Mouse (Mus musculus) small intestine, adult 2 months (tissue): ENCODE measurements around the gene Nphs1. TPM values are rescaled to one million over a fixed set of nuclear protein-coding genes. Genes with fewer than 3 reads are reported as not detected.
"Not testable (repeated sequence)": the region's sequence is repeated elsewhere in the genome, so short reads cannot be mapped to it uniquely, and the experiment has no call there.

ENCODE experiments used
- H3K27ac ChIP-seq: fragments of 200-500 bp; 2 replicates; pipeline ENCODE4 v1.5.1; 2012; ENCODE audit warnings: low read depth, low read length, control low read depth, inconsistent platforms; ENCODE audit not compliant: insufficient read depth
- H3K27me3 ChIP-seq: fragments of 200-500 bp; 2 replicates; pipeline ENCODE4 v1.6.1; 2012; ENCODE audit warnings: mild to moderate bottlenecking, moderate library complexity, low read length, inconsistent platforms; ENCODE audit not compliant: control insufficient read depth, insufficient read depth
- H3K36me3 ChIP-seq: fragments of 200-500 bp; 2 replicates; pipeline ENCODE4 v1.6.1; 2012; ENCODE audit warnings: mild to moderate bottlenecking, low read length, control low read depth, inconsistent platforms; ENCODE audit not compliant: control insufficient read depth, insufficient read depth
- H3K4me1 ChIP-seq: fragments of 200-500 bp; 2 replicates; pipeline ENCODE4 v1.6.1; 2012; ENCODE audit warnings: low read length, inconsistent platforms, mixed read lengths; ENCODE audit not compliant: control insufficient read depth, insufficient read depth, insufficient read length
- H3K4me3 ChIP-seq: fragments of 200-500 bp; 2 replicates; pipeline ENCODE4 v1.5.1; 2012; ENCODE audit warnings: low read depth, mild to moderate bottlenecking, control low read depth, inconsistent platforms, low read length, moderate library complexity
- CTCF ChIP-seq: fragments of 200-500 bp; IDR thresholded peaks from 2 replicates; pipeline ENCODE4 v1.5.1; 2012; ENCODE audit warnings: low read depth, mild to moderate bottlenecking, control low read depth, inconsistent platforms, low read length, moderate library complexity, mixed read lengths; ENCODE audit not compliant: insufficient replicate concordance, insufficient read length; ENCODE audit errors: extremely low read depth
- POLR2A ChIP-seq: fragments of 200-500 bp; IDR thresholded peaks from 2 replicates; pipeline ENCODE4 v1.6.1; 2012; ENCODE audit warnings: low read depth, mild to moderate bottlenecking, control low read depth, inconsistent platforms, low read length, moderate library complexity
- WGBS: fragments of 180-500 bp; shearing (Covaris S2); methylation state at CpG from one replicate; pipeline ENCODE4 v1.1.7; 2018; 5-methylcytosine and 5-hydroxymethylcytosine counted together
- polyA plus RNA-seq: library from polyadenylated mRNA; depleted of rRNA; stranded (reverse); fragments of >200 nt; gene quantifications from 2 replicates; pipeline ENCODE4 v1.2.3, GENCODE M21; 2012

The Nphs1 gene
- polyA plus RNA-seq, 1 experiment = 0.14 TPM

DNA sequence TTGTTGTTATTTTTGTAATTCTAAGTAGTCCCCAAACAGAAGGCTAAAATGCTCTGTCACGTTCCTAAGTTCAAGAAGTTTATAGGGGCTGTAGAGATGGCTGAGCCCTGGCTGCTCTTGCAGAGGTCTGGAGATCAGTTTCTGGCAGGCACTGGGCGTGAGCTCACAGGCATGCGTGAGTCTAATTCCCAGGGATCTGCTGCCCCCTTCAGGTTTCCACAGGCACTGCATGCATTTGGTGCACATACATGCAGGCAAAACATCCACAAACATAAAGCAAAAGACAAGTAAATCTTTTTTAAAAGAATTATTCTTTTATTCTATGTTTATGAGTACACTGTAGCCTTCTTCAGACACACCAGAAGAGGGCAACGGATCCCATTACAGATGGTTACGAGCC lies 14.3 kb downstream of the Nphs1 start:
- no peak for TF ChIP-seq POLR2A
- peak; percentile 58; the same call in 1 of the 2 replicates for TF ChIP-seq CTCF
- H3K27ac ChIP-seq = no peak overlapping the region
- peaks cover 4% of the 10 kb centered on the region for H3K27me3 ChIP-seq
- 58% methylated on average over 5 of the region's 5 CpGs for WGBS
- peaks cover 12% of the 10 kb centered on the region for H3K4me1 ChIP-seq
- no peaks in the 10 kb centered on the region for H3K36me3 ChIP-seq
- no peak overlapping the region for H3K4me3 ChIP-seq

- no peak for TF ChIP-seq POLR2A
- TF ChIP-seq CTCF = no peak
- no peaks in the 10 kb centered on the region for H3K36me3 ChIP-seq
- no peak overlapping the region for H3K4me3 ChIP-seq
- H3K27ac ChIP-seq = peak overlapping the region; percentile 76
- 29% methylated on average over 4 of the region's 4 CpGs for WGBS
- H3K27me3 ChIP-seq = no peaks in the 10 kb centered on the region
- H3K4me1 ChIP-seq = peaks cover 12% of the 10 kb centered on the region
Measured at GRCm38 (mm10) chr7:30474999-30475398, 16.9 kb downstream of the Nphs1 start.

DNA sequence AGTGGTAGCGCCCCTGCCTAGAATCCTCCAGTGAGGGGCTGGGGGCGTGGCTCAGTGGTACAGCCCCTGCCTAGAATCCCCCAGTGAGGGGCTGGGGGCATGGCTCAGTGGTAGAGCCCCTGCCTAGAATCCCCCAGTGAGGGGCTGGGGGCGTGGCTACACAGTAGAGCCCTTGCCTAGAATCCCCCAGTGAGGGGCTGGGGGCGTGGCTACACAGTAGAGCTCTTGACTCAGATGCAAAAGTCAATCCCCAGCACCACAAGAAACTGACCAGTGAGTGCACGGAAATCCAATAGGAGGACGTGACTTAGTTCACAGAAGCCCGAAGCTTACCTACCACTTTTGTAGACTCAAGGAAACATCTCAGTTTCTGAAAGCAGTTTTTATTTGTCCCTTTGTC lies 18.0 kb downstream of the Nphs1 start:
- peaks cover 12% of the 10 kb centered on the region for H3K4me1 ChIP-seq
- WGBS = 85% methylated on average over 6 of the region's 7 CpGs
- H3K4me3 ChIP-seq, H3K36me3 ChIP-seq, H3K27ac ChIP-seq, H3K27me3 ChIP-seq: not testable (repeated sequence)

DNA sequence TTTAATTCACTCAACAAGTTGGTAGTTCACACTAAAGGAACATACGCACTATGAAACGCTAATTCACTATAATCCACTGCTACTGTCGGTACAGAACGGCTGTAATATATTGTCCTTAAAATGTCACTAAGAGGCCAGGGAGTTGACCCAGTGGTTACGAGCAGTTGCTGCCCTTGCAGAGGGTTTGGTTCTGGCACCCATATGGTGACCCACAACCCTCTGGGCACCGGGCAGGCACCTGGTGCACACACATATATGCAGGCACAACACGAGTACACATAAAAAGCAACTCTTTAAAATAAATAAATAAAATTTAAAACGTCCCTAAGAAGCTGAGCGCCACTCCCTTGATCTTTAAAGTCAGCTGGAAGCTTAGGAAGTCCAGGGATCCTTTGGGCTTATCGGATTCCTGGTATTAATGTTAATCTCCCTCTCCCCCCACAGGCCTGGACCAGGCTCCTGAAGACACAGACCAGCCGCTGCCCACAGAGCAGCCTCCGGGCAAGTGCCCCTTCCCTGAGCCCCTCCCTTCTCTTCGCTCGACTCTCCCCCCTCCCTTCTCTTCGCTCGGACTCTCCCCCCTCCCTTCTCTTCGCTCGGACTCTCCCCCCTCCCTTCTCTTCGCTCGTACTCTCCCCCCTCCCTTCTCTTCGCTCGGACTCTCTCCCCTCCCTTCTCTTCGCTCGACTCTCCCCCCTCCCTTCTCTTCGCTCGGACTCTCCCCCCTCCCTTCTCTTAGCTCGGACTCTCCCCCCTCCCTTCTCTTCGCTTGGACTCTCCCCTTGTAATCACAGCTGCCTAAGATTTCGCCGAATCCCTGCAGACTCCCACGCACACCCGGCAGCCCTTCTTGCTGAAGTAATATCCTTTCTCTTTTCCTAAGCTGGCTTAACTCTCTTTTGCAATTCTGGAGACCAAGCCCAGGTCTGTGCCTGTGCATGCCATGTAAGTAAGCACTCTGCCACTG lies 19.6 kb downstream of the Nphs1 start:
- Histone ChIP-seq H3K4me3 (no peak overlapping the region), H3K27me3 (no peaks in the 10 kb centered on the region), H3K27ac (no peak overlapping the region), H3K36me3 (no peaks in the 10 kb centered on the region), H3K4me1 (peaks cover 12% of the 10 kb centered on the region)
- TF ChIP-seq POLR2A (no peak), CTCF (no peak)
- 16% methylated on average over 30 of the region's 32 CpGs for WGBS

- TF ChIP-seq CTCF = no peak
- no peak for TF ChIP-seq POLR2A
- no peak overlapping the region for H3K4me3 ChIP-seq
- H3K27me3 ChIP-seq = no peaks in the 10 kb centered on the region
- no peaks in the 10 kb centered on the region for H3K36me3 ChIP-seq
- H3K4me1 ChIP-seq = no peaks in the 10 kb centered on the region
- 12% methylated on average over 8 of the region's 8 CpGs for WGBS
- no peak overlapping the region for H3K27ac ChIP-seq
Measured at GRCm38 (mm10) chr7:30484250-30484649, 26.1 kb downstream of the Nphs1 start.

DNA sequence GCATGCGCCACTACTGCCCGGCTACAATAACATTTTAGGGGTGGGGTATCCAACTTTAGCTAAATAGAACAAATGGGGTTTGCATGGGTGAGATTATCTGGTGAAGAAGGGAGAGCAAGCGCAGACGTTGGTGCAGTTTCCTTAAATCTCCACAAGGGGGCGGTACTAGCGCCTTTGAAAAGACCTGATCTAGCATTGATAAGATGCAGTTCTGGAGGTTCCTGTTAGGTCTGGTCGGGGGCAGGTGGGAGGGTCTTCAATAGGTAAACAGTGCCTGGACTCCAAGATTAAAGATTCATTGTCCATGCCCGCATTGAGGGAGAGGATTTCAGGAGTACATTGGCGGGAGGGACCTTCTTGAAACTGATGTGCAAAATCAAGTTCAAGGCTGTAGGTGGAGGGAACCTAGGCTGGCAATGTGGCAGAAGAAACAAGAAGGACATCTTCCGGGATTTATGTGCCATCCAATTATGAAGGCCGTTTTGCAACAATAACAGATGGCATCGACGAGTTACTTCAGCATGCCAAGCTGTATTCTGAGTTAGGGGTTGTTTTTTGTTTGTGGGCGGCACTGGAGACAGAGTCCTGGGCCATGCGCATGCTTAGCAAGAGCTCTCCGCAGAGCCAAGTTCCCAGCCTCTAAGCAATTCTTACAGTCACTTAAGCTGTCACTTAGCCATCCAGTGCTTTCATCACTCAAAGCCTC lies 32.3 kb downstream of the Nphs1 start:
- H3K4me1 ChIP-seq = peaks cover 4% of the 10 kb centered on the region
- no peak overlapping the region for H3K4me3 ChIP-seq
- TF ChIP-seq CTCF (peak; percentile 57; the same call in 1 of the 2 replicates), POLR2A (no peak)
- H3K27me3 ChIP-seq = no peaks in the 10 kb centered on the region
- 32% methylated on average over 16 of the region's 16 CpGs for WGBS
- H3K27ac ChIP-seq = no peak overlapping the region
- H3K36me3 ChIP-seq = no peaks in the 10 kb centered on the region

- H3K4me1 ChIP-seq = peaks cover 4% of the 10 kb centered on the region
- no peak overlapping the region for H3K27ac ChIP-seq
- no peak for TF ChIP-seq POLR2A
- no peak overlapping the region for H3K4me3 ChIP-seq
- 22% methylated on average over 6 of the region's 6 CpGs for WGBS
- H3K27me3 ChIP-seq = no peaks in the 10 kb centered on the region
- no peaks in the 10 kb centered on the region for H3K36me3 ChIP-seq
Measured at GRCm38 (mm10) chr7:30490957-30491307, 32.8 kb downstream of the Nphs1 start.
